Mouse (Mus musculus) lung, embryonic 14.5 days (tissue): ENCODE data around the gene Sorbs2. TPM values are rescaled to one million over a fixed set of nuclear protein-coding genes. Genes with fewer than 3 reads are reported as not detected.

ENCODE experiments used
- ATAC-seq: fragments of 200-750 bp; cut with Nextera tagmentation; 2 replicates; pipeline ENCODE4 v1.8.0; 2017; ENCODE audit warnings: mild to moderate bottlenecking, moderate TSS enrichment, moderate library complexity; ENCODE audit not compliant: insufficient read depth
- DNase-seq: peaks from one replicate; pipeline ENCODE4 v3.0.0-alpha.2; 2015
- H3K27ac ChIP-seq: fragments of 300-500 bp; sonication (generic); 2 replicates; pipeline ENCODE4 v1.5.1; 2014; ENCODE audit warnings: low read depth, mild to moderate bottlenecking, moderate library complexity
- H3K27me3 ChIP-seq: fragments of 300-500 bp; sonication (generic); 2 replicates; pipeline ENCODE4 v1.6.1; 2014; ENCODE audit warnings: low read length, control low read depth; ENCODE audit not compliant: insufficient read depth
- H3K36me3 ChIP-seq: fragments of 300-500 bp; sonication (generic); 2 replicates; pipeline ENCODE4 v1.6.1; 2014; ENCODE audit warnings: control low read depth; ENCODE audit not compliant: insufficient read depth
- H3K4me1 ChIP-seq: fragments of 300-500 bp; sonication (generic); 2 replicates; pipeline ENCODE4 v1.6.1; 2014; ENCODE audit warnings: antibody characterized with exemption, control low read depth; ENCODE audit not compliant: insufficient read depth
- H3K4me2 ChIP-seq: fragments of 300-500 bp; sonication (generic); 2 replicates; pipeline ENCODE4 v1.6.1; 2014; ENCODE audit warnings: mild to moderate bottlenecking
- H3K4me3 ChIP-seq: fragments of 300-500 bp; sonication (generic); 2 replicates; pipeline ENCODE4 v1.5.1; 2014; ENCODE audit warnings: low read depth, low read length
- H3K9ac ChIP-seq: fragments of 300-500 bp; sonication (generic); 2 replicates; pipeline ENCODE4 v1.6.1; 2014
- H3K9me3 ChIP-seq: fragments of 300-500 bp; sonication (generic); 2 replicates; pipeline ENCODE4 v1.6.1; 2016; ENCODE audit warnings: low read depth, low read length, control low read depth
- CTCF ChIP-seq: IDR thresholded peaks from 2 replicates; pipeline ENCODE4 v1.5.1; 2016; ENCODE audit warnings: antibody characterized with exemption, low read depth
- WGBS: fragments of 180-500 bp; shearing (Covaris S2); extraction: QIAGEN DNeasy Blood & Tissue Kit; methylation state at CpG from one replicate; pipeline ENCODE4 v1.1.7; 2014; 5-methylcytosine and 5-hydroxymethylcytosine counted together
- polyA plus RNA-seq: library from polyadenylated mRNA; unstranded; fragments of >200 nt; fragmentation: Nextera tagmentation; extraction: Ambion mirVana; gene quantifications from 2 replicates; pipeline ENCODE4 v1.2.1, GENCODE M21; 2014

Gene Sorbs2
- polyA plus RNA-seq, 1 experiment from 2014 or later: 23.3 TPM

DNA sequence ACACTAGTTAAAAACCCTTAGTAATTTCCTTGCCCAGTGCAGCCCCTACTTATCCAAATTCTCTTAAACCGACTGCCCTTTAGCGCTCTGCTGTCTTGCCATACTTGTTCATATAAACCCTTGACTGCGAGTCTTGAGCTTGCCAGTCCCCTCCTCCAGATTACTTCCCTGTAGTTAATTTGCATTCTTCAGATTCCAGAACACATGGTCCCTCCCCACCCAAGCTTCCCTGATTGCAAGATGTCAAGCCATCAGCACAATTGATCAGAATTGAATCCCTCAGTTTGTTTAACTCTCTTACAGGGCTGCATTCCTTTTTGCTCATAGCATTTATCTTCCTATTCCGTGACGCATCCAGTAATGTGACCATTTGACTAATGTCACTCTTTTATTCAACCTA, 32.9 kb downstream of the Sorbs2 start:
- no peak overlapping the region for H3K9ac ChIP-seq
- no peak for TF ChIP-seq CTCF
- no peak overlapping the region for H3K4me3 ChIP-seq
- H3K27me3 ChIP-seq: no peaks in the 10 kb centered on the region
- WGBS: 22% methylated on average over 5 of the region's 5 CpGs
- no peaks in the 10 kb centered on the region; the same call in 1 of the 2 replicates for H3K4me1 ChIP-seq
- H3K9me3 ChIP-seq: no peaks in the 10 kb centered on the region
- no peak overlapping the region for H3K4me2 ChIP-seq
- ATAC-seq (no peak), DNase-seq (peak; percentile 8)
- no peak overlapping the region for H3K27ac ChIP-seq
- no peaks in the 10 kb centered on the region for H3K36me3 ChIP-seq

DNA sequence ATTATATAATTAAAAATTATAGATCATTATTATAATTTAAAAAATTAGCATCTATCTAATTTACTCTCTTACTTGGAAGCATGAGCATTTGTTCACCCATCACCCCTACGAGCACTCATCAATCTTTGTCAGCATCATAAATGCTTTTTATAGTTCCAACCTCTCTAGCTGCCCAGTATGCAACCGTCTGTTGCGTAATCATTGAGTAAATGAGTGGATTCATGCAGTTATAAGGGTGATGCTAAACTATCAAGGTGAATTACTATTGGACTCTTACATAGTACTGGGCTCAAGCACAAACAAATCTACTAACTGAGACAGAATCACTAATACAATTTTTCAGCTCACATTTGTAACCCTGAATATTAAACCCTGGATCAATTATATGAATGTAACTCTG, 44.6 kb downstream of the Sorbs2 start:
- ATAC-seq (no peak), DNase-seq (no peak)
- Histone ChIP-seq H3K36me3 (no peaks in the 10 kb centered on the region), H3K4me3 (no peak overlapping the region), H3K4me2 (no peak overlapping the region), H3K27ac (no peak overlapping the region), H3K27me3 (no peaks in the 10 kb centered on the region), H3K9me3 (no peaks in the 10 kb centered on the region), H3K4me1 (no peaks in the 10 kb centered on the region), H3K9ac (no peak overlapping the region)
- WGBS: 81% methylated on average over 3 of the region's 3 CpGs
- no peak for TF ChIP-seq CTCF

DNA sequence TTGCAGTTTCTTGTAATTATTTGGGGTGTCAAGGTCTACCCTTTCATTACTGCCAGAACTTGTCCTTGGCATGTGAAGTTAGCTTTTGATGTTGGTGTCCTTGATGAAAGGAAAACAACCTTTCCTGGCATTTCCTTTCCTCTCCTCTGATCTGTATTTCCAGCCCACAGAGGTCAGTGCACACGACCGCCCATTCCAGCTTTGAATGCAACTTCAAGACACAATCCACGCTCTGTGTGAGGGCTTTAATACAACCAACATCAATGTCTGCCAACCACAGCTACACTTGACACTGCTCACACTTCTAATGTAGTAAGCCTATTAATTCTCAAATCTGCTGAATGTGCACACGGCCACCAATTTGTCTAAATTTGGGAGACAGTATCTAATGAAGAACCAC, 47.0 kb downstream of the Sorbs2 start:
- Histone ChIP-seq H3K4me1 (no peaks in the 10 kb centered on the region), H3K36me3 (no peaks in the 10 kb centered on the region), H3K4me2 (no peak overlapping the region), H3K9me3 (no peaks in the 10 kb centered on the region), H3K27me3 (no peaks in the 10 kb centered on the region), H3K9ac (no peak overlapping the region), H3K4me3 (no peak overlapping the region), H3K27ac (no peak overlapping the region)
- DNase-seq: no peak
- ATAC-seq: no peak
- TF ChIP-seq CTCF: no peak
- WGBS: 75% methylated on average over 4 of the region's 4 CpGs

DNA sequence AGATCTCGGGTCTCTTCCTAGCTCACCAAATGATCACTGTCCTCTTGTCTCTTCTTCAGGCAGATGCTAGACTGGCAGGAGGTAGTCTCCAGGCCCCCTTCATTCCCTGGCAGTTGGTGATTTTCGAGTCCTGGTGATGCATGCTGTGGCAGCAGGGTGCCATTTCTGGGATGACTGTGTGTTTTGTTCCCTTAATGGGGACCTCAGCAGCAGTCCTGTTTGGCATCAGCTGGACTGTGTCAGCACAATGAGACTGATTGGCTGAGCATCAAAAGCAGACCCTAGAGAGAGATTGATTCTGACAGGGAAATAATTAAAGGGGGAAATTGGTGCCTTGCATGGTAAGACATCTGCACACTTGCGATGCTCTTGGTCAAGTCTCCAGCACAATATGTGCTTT, 50.3 kb downstream of the Sorbs2 start:
- no peak for DNase-seq
- no peaks in the 10 kb centered on the region for H3K27me3 ChIP-seq
- H3K9ac ChIP-seq: no peak overlapping the region
- no peak overlapping the region for H3K4me2 ChIP-seq
- no peak overlapping the region for H3K27ac ChIP-seq
- no peak for ATAC-seq
- no peaks in the 10 kb centered on the region for H3K4me1 ChIP-seq
- WGBS: 77% methylated on average over 3 of the region's 3 CpGs
- TF ChIP-seq CTCF: no peak
- H3K9me3 ChIP-seq: no peaks in the 10 kb centered on the region
- H3K36me3 ChIP-seq: no peaks in the 10 kb centered on the region
- no peak overlapping the region for H3K4me3 ChIP-seq

DNA sequence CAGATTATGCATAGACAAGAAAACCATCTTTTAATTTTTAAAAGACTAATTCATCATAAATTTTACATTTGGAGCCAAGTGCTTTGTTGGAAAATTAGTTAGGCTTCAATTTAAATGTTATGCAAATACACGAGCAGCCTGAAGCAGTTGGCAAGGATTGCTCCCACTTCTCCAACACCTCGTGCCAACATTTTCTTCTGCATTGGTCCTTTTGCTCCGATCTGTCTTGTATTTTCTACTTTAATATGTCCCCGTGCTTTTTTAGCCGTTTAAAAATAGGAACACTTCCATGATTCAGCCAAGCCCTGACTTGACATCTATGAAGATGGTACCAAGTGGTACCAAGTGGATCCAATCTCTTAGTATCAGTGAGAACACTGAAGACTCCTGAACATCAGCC, 50.8 kb downstream of the Sorbs2 start:
- no peak for ATAC-seq
- no peaks in the 10 kb centered on the region for H3K4me1 ChIP-seq
- WGBS: 87% methylated on average over 5 of the region's 5 CpGs

DNA sequence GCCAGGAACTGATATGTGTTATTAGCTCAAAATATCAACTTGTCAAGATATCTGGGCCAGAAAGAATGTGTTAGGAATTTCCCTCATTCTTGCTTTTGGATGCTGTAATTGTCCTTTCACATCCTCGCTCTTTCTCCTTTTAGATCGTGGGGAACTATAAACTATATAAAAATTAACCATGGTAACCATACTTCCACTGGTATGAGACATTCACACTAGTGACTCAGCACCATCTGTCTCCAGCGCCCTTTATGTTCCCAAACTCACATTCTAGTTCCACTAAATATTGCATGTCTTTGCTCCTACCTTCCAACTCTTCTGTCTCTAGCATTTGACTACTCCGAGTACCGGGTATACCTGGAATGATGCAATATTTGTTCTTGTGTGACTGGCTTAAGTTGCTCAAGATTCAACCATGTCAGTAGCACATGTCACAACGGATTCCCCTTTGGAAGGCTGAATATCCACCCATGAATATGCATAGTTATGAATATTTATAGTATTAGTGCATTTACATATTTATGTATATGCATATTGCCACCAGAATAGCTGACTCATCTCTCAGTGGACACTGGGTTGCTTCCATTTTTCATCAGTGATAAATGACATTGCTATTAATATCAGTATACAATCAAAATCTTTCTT, 51.7 kb downstream of the Sorbs2 start:
- no peak overlapping the region for H3K9ac ChIP-seq
- H3K36me3 ChIP-seq: no peaks in the 10 kb centered on the region
- H3K4me1 ChIP-seq: no peaks in the 10 kb centered on the region
- H3K27me3 ChIP-seq: no peaks in the 10 kb centered on the region
- no peak overlapping the region for H3K27ac ChIP-seq
- no peak for TF ChIP-seq CTCF
- no peak overlapping the region for H3K4me3 ChIP-seq
- ATAC-seq (no peak), DNase-seq (no peak)
- WGBS: 80% methylated on average over 6 of the region's 6 CpGs
- no peak overlapping the region for H3K4me2 ChIP-seq
- H3K9me3 ChIP-seq: no peaks in the 10 kb centered on the region

More for the DNA sequence above, 50.8 kb downstream of the Sorbs2 start:
- Histone ChIP-seq H3K4me3 (no peak overlapping the region), H3K9me3 (no peaks in the 10 kb centered on the region), H3K4me2 (no peak overlapping the region), H3K27ac (no peak overlapping the region), H3K9ac (no peak overlapping the region), H3K36me3 (no peaks in the 10 kb centered on the region), H3K27me3 (no peaks in the 10 kb centered on the region)
- TF ChIP-seq CTCF: no peak
- DNase-seq: no peak

DNA sequence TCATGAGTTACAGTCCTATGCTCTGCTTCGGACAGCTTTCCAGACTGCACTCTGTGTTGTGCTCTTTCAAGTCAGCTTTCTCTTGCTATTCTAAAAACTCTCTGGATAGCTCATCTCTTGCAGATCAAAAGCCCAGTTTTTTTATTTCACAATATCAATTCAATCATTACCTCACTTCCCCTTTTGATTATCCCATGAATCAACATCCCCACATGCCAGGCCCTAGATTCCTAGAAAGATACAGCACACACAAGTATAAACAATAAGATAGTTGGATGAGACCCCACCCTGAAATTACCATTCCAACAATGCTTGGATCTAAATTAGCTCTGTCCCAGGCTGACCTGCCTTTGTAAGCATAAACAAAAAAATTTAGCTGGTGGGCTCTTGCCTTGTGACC, 57.6 kb downstream of the Sorbs2 start:
- TF ChIP-seq CTCF: no peak
- ATAC-seq (no peak), DNase-seq (no peak)
- Histone ChIP-seq H3K4me2 (no peak overlapping the region), H3K36me3 (no peaks in the 10 kb centered on the region), H3K9ac (no peak overlapping the region), H3K27me3 (no peaks in the 10 kb centered on the region), H3K9me3 (no peaks in the 10 kb centered on the region), H3K27ac (no peak overlapping the region), H3K4me3 (no peak overlapping the region), H3K4me1 (no peaks in the 10 kb centered on the region)
- WGBS: 90% methylated on average over 1 of the region's 1 CpGs

DNA sequence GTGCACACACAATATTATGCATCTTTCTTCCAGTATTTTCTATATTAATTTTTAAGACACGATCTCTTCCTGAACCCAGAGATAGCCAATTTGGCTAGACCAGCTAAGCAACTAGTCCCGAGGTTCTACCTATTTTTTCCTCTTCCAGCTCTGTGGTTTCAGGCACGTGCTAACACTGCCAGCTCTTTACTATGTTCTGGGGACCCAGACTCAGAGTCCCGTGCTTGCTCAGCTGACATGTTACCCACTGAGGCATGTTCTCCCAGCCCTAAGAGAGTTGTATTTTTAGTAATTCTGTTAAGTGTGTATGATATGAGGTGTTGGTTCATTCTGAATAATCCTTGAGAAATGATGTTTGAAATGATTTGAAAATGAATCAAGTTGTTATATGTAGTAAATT, 62.5 kb downstream of the Sorbs2 start:
- H3K9ac ChIP-seq: no peak overlapping the region
- H3K36me3 ChIP-seq: no peaks in the 10 kb centered on the region
- no peaks in the 10 kb centered on the region for H3K9me3 ChIP-seq
- H3K27me3 ChIP-seq: no peaks in the 10 kb centered on the region
- H3K4me1 ChIP-seq: no peaks in the 10 kb centered on the region
- whole genome bisulfite sequencing: 78% methylated on average over 4 of the region's 4 CpGs
- DNase-seq (no peak), ATAC-seq (no peak)
- TF ChIP-seq CTCF: no peak
- H3K27ac ChIP-seq: no peak overlapping the region
- H3K4me2 ChIP-seq: no peak overlapping the region
- no peak overlapping the region for H3K4me3 ChIP-seq
